Mouse (Mus musculus) liver, embryonic 14.5 days (tissue): ENCODE data around the gene Ccl5.

Source experiments
- CTCF ChIP-seq: IDR thresholded peaks from 2 replicates; pipeline ENCODE4 v1.5.1; 2016; ENCODE audit warnings: antibody characterized with exemption, low read depth, control low read depth
- EP300 ChIP-seq: IDR thresholded peaks from 2 replicates; pipeline ENCODE4 v1.6.1; 2016; ENCODE audit warnings: antibody characterized with exemption, low read depth

GRCm38 (mm10) chr11:83578186-83578760 lies 48.0 kb upstream of the Ccl5 start, which contains the start of gene Ccl9:
- TF ChIP-seq CTCF (no peak), EP300 (no peak)
